Mouse (Mus musculus) layer of hippocampus, adult 8-10 months (tissue): ENCODE results near the gene Abca4. TPM values are rescaled to one million over a fixed set of nuclear protein-coding genes. Genes with fewer than 3 reads are reported as not detected.

ENCODE experiments used
- DNase-seq, 2 experiments: peaks; one replicate each; pipeline ENCODE4 v3.0.0; 2022; ENCODE audit warnings: low spot score in 2 of 2
- total RNA-seq, 4 experiments: library from RNA; stranded (reverse); gene quantifications; 2 replicates each; pipeline ENCODE4 v1.2.4; 2022

Gene Abca4
- total RNA-seq, 4 experiments from 2014 or later, result 1.6 to 3.1 (median 2.4) TPM

- no peak for DNase-seq
Measured at GRCm38 (mm10) chr3:122058439-122059198, 14.4 kb downstream of the Abca4 start.

GRCm38 (mm10) chr3:122062586-122062985 lies 18.3 kb downstream of the Abca4 start:
- no peak for DNase-seq

- DNase-seq, result no peak
Measured at GRCm38 (mm10) chr3:122064556-122065410, 20.5 kb downstream of the Abca4 start.

GRCm38 (mm10) chr3:122071769-122072168 lies 27.5 kb downstream of the Abca4 start:
- DNase-seq, result no peak

GRCm38 (mm10) chr3:122072646-122073571 lies 28.7 kb downstream of the Abca4 start:
- DNase-seq, result no peak

GRCm38 (mm10) chr3:122073595-122073994 lies 29.4 kb downstream of the Abca4 start:
- DNase-seq, result no peak

GRCm38 (mm10) chr3:122074334-122074733 lies 30.1 kb downstream of the Abca4 start:
- no peak for DNase-seq

GRCm38 (mm10) chr3:122078141-122078540 lies 33.9 kb downstream of the Abca4 start:
- peak; percentile 31 to 49 for DNase-seq

GRCm38 (mm10) chr3:122079172-122079571 lies 34.9 kb downstream of the Abca4 start:
- DNase-seq, result no peak

GRCm38 (mm10) chr3:122081634-122082033 lies 37.4 kb downstream of the Abca4 start:
- DNase-seq, result peak; percentile 33 to 55

- DNase-seq, result no peak
Measured at GRCm38 (mm10) chr3:122082338-122082737, 38.1 kb downstream of the Abca4 start.

- DNase-seq, result no peak
Measured at GRCm38 (mm10) chr3:122085157-122085989, 41.1 kb downstream of the Abca4 start.

GRCm38 (mm10) chr3:122088054-122088681 lies 43.9 kb downstream of the Abca4 start:
- DNase-seq, result no peak

- no peak for DNase-seq
Measured at GRCm38 (mm10) chr3:122090338-122090737, 46.1 kb downstream of the Abca4 start.

- DNase-seq, result no peak
Measured at GRCm38 (mm10) chr3:122099713-122100112, 55.5 kb downstream of the Abca4 start.

- DNase-seq, result no peak
Measured at GRCm38 (mm10) chr3:122102091-122102490, 57.8 kb downstream of the Abca4 start.

- DNase-seq, result peak; percentile 50 to 81
Measured at GRCm38 (mm10) chr3:122103864-122104808, 59.9 kb downstream of the Abca4 start.

- no peak for DNase-seq
Measured at GRCm38 (mm10) chr3:122106920-122107319, 62.7 kb downstream of the Abca4 start.
